Mouse (Mus musculus): ENCODE measurements around the gene Eya3. TPM values are rescaled to one million over a fixed set of nuclear protein-coding genes. Genes with fewer than 3 reads are reported as not detected.
A peak's percentile ranks its signal among the peaks of the same experiment; 100 is the strongest.

Eya3 gene
- polyA plus RNA-seq, 1 experiment, result 42.5 TPM

GRCm38 (mm10) chr4:132676771-132677539 lies 38.2 kb downstream of the Eya3 start:
- H3K4me1 ChIP-seq (ENCODE audit: control insufficient read depth, insufficient read depth, low read length), result no peaks in the 10 kb centered on the region
- no peak overlapping the region for H3K4me3 ChIP-seq (ENCODE audit: insufficient read depth, low read length)
- TF ChIP-seq CTCF (IDR thresholded peaks at IDR 0.05; ENCODE audit: low read depth, low read length), result peak; percentile 41; the same call in 1 of the 2 replicates
- TF ChIP-seq POLR2A (IDR thresholded peaks at IDR 0.05; ENCODE audit: borderline replicate concordance, low read depth, low read length), result no peak
- no peak overlapping the region for H3K27ac ChIP-seq (ENCODE audit: insufficient read depth, low read depth, low read length)

GRCm38 (mm10) chr4:132689634-132690033 lies 50.8 kb downstream of the Eya3 start:
- Histone ChIP-seq H3K4me1 (ENCODE audit: control insufficient read depth, insufficient read depth, low read length) (peaks cover 9% of the 10 kb centered on the region; the same call in 1 of the 2 replicates), H3K4me3 (ENCODE audit: insufficient read depth, low read length) (no peak overlapping the region), H3K27ac (ENCODE audit: insufficient read depth, low read depth, low read length) (no peak overlapping the region)
- no peak for TF ChIP-seq POLR2A (IDR thresholded peaks at IDR 0.05; ENCODE audit: borderline replicate concordance, low read depth, low read length)
- TF ChIP-seq CTCF (IDR thresholded peaks at IDR 0.05; ENCODE audit: low read depth, low read length), result no peak

GRCm38 (mm10) chr4:132693366-132693765 lies 54.6 kb downstream of the Eya3 start:
- no peak overlapping the region for H3K27ac ChIP-seq (ENCODE audit: insufficient read depth, low read depth, low read length)
- no peak overlapping the region for H3K4me3 ChIP-seq (ENCODE audit: insufficient read depth, low read length)
- TF ChIP-seq POLR2A (IDR thresholded peaks at IDR 0.05; ENCODE audit: borderline replicate concordance, low read depth, low read length), result no peak
- TF ChIP-seq CTCF (IDR thresholded peaks at IDR 0.05; ENCODE audit: low read depth, low read length), result no peak

GRCm38 (mm10) chr4:132702076-132702475 lies 63.3 kb downstream of the Eya3 start:
- TF ChIP-seq POLR2A (IDR thresholded peaks at IDR 0.05; ENCODE audit: borderline replicate concordance, low read depth, low read length) (no peak), CTCF (IDR thresholded peaks at IDR 0.05; ENCODE audit: low read depth, low read length) (no peak)
- no peak overlapping the region for H3K4me3 ChIP-seq (ENCODE audit: insufficient read depth, low read length)
- no peaks in the 10 kb centered on the region for H3K4me1 ChIP-seq (ENCODE audit: control insufficient read depth, insufficient read depth, low read length)
- H3K27ac ChIP-seq (ENCODE audit: insufficient read depth, low read depth, low read length), result no peak overlapping the region

More at GRCm38 (mm10) chr4:132693366-132693765, 54.6 kb downstream of the Eya3 start:
- H3K4me1 ChIP-seq (ENCODE audit: control insufficient read depth, insufficient read depth, low read length), result peaks cover 3% of the 10 kb centered on the region; the same call in 1 of the 2 replicates

GRCm38 (mm10) chr4:132706885-132707284 lies 68.1 kb downstream of the Eya3 start:
- Histone ChIP-seq H3K4me1 (ENCODE audit: control insufficient read depth, insufficient read depth, low read length) (no peaks in the 10 kb centered on the region), H3K4me3 (ENCODE audit: insufficient read depth, low read length) (no peak overlapping the region), H3K27ac (ENCODE audit: insufficient read depth, low read depth, low read length) (no peak overlapping the region)
- no peak for TF ChIP-seq CTCF (IDR thresholded peaks at IDR 0.05; ENCODE audit: low read depth, low read length)
- no peak for TF ChIP-seq POLR2A (IDR thresholded peaks at IDR 0.05; ENCODE audit: borderline replicate concordance, low read depth, low read length)

- TF ChIP-seq CTCF (IDR thresholded peaks at IDR 0.05; ENCODE audit: low read depth, low read length), result no peak
- TF ChIP-seq POLR2A (IDR thresholded peaks at IDR 0.05; ENCODE audit: borderline replicate concordance, low read depth, low read length), result no peak
Measured at GRCm38 (mm10) chr4:132713181-132713580, 74.4 kb downstream of the Eya3 start.

GRCm38 (mm10) chr4:132718251-132718650 lies 79.5 kb downstream of the Eya3 start:
- TF ChIP-seq POLR2A (IDR thresholded peaks at IDR 0.05; ENCODE audit: borderline replicate concordance, low read depth, low read length), result no peak
- no peak for TF ChIP-seq CTCF (IDR thresholded peaks at IDR 0.05; ENCODE audit: low read depth, low read length)
- Histone ChIP-seq H3K27ac (ENCODE audit: insufficient read depth, low read depth, low read length) (no peak overlapping the region), H3K4me3 (ENCODE audit: insufficient read depth, low read length) (no peak overlapping the region), H3K4me1 (ENCODE audit: control insufficient read depth, insufficient read depth, low read length) (no peaks in the 10 kb centered on the region)

More at GRCm38 (mm10) chr4:132713181-132713580, 74.4 kb downstream of the Eya3 start:
- H3K4me1 ChIP-seq (ENCODE audit: control insufficient read depth, insufficient read depth, low read length), result no peaks in the 10 kb centered on the region
- H3K4me3 ChIP-seq (ENCODE audit: insufficient read depth, low read length), result no peak overlapping the region
- H3K27ac ChIP-seq (ENCODE audit: insufficient read depth, low read depth, low read length), result no peak overlapping the region

- TF ChIP-seq CTCF (IDR thresholded peaks at IDR 0.05; ENCODE audit: low read depth, low read length) (no peak), POLR2A (IDR thresholded peaks at IDR 0.05; ENCODE audit: borderline replicate concordance, low read depth, low read length) (no peak)
- Histone ChIP-seq H3K4me3 (ENCODE audit: insufficient read depth, low read length) (no peak overlapping the region), H3K4me1 (ENCODE audit: control insufficient read depth, insufficient read depth, low read length) (peaks cover 24% of the 10 kb centered on the region), H3K27ac (ENCODE audit: insufficient read depth, low read depth, low read length) (no peak overlapping the region)
Measured at GRCm38 (mm10) chr4:132728233-132728632, 89.4 kb downstream of the Eya3 start.

- H3K4me1 ChIP-seq (ENCODE audit: control insufficient read depth, insufficient read depth, low read length), result peaks cover 30% of the 10 kb centered on the region
- TF ChIP-seq POLR2A (IDR thresholded peaks at IDR 0.05; ENCODE audit: borderline replicate concordance, low read depth, low read length) (no peak), CTCF (IDR thresholded peaks at IDR 0.05; ENCODE audit: low read depth, low read length) (no peak)
- H3K27ac ChIP-seq (ENCODE audit: insufficient read depth, low read depth, low read length), result no peak overlapping the region
- peak overlapping the region; percentile 79 for H3K4me3 ChIP-seq (ENCODE audit: insufficient read depth, low read length)
Measured at GRCm38 (mm10) chr4:132731616-132732015, 92.8 kb downstream of the Eya3 start.

GRCm38 (mm10) chr4:132732148-132732684 lies 93.4 kb downstream of the Eya3 start, which contains the start of gene Xkr8:
TSS of gene Xkr8 (minus strand) at chr4:132732546.
- H3K27ac ChIP-seq (ENCODE audit: insufficient read depth, low read depth, low read length), result peak within 1 kb of the TSS; percentile 29; the same call in 1 of the 2 replicates
- H3K4me3 ChIP-seq (ENCODE audit: insufficient read depth, low read length), result peak within 1 kb of the TSS; percentile 79
- TF ChIP-seq POLR2A (IDR thresholded peaks at IDR 0.05; ENCODE audit: borderline replicate concordance, low read depth, low read length) (no peak), CTCF (IDR thresholded peaks at IDR 0.05; ENCODE audit: low read depth, low read length) (no peak)
- H3K4me1 ChIP-seq (ENCODE audit: control insufficient read depth, insufficient read depth, low read length), result peaks cover 30% of the 10 kb centered on the region

Measured in bone marrow macrophage, adult 2 months (primary cell).